Mouse (Mus musculus): ENCODE measurements at regions not wholly inside any gene's neighbourhood (a gene's known extent, or its start where the extent isn't known, plus 50 kb on each side); places are given as distances from the start of the nearest gene placed in this dataset.

- Histone ChIP-seq H3K27me3 (ENCODE audit: control insufficient read depth, insufficient read depth, insufficient read length) (no peaks in the 10 kb centered on the region), H3K36me3 (ENCODE audit: control insufficient read depth, insufficient read depth) (no peaks in the 10 kb centered on the region), H3K79me2 (ENCODE audit: control insufficient read depth, insufficient read depth) (no peaks in the 10 kb centered on the region), H3K4me3 (ENCODE audit: insufficient read depth, poor library complexity, severe bottlenecking) (no peak overlapping the region), H3K79me3 (ENCODE audit: low read depth) (no peaks in the 10 kb centered on the region), H3ac (ENCODE audit: control insufficient read depth, insufficient read length, low read depth) (no peak overlapping the region)
- TF ChIP-seq FOSL1 (IDR thresholded peaks at IDR 0.05; ENCODE audit: insufficient read depth, low read length, poor library complexity, severe bottlenecking): no peak
Observed at GRCm38 (mm10) chr13:113536306-113536705, 82.1 kb downstream of the Snx18 start.

- Histone ChIP-seq H3K79me3 (ENCODE audit: low read depth) (no peaks in the 10 kb centered on the region), H3ac (ENCODE audit: control insufficient read depth, insufficient read length, low read depth) (no peak overlapping the region), H3K36me3 (ENCODE audit: control insufficient read depth, insufficient read depth) (no peaks in the 10 kb centered on the region), H3K4me3 (ENCODE audit: insufficient read depth, poor library complexity, severe bottlenecking) (no peak overlapping the region), H3K27me3 (ENCODE audit: control insufficient read depth, insufficient read depth, insufficient read length) (no peaks in the 10 kb centered on the region), H3K79me2 (ENCODE audit: control insufficient read depth, insufficient read depth) (no peaks in the 10 kb centered on the region)
- TF ChIP-seq MYOD1 (IDR thresholded peaks at IDR 0.05; ENCODE audit: control insufficient read depth, insufficient read length, low read depth): peak; percentile 15
- TF ChIP-seq MAX (IDR thresholded peaks at IDR 0.05): no peak
- peak; percentile 47 for TF ChIP-seq CEBPB (IDR thresholded peaks at IDR 0.05; ENCODE audit: low read depth)
Observed at GRCm38 (mm10) chr13:113534664-113535455, 83.5 kb downstream of the Snx18 start.

GRCm38 (mm10) chr13:113533884-113534445 is 84.4 kb downstream of the Snx18 start:
- no peak for TF ChIP-seq CEBPB (IDR thresholded peaks at IDR 0.05; ENCODE audit: low read depth)
- no peak for TF ChIP-seq CTCF (IDR thresholded peaks at IDR 0.05; ENCODE audit: control insufficient read depth, insufficient read depth, insufficient read length)
- TF ChIP-seq FOSL1 (IDR thresholded peaks at IDR 0.05; ENCODE audit: insufficient read depth, low read length, poor library complexity, severe bottlenecking): no peak
- no peak for TF ChIP-seq MAX (IDR thresholded peaks at IDR 0.05)
- no peak for TF ChIP-seq MYOG (IDR thresholded peaks at IDR 0.05; ENCODE audit: control insufficient read depth, extremely low read depth, insufficient read length)
- TF ChIP-seq MYOD1 (IDR thresholded peaks at IDR 0.05; ENCODE audit: control insufficient read depth, insufficient read length, low read depth): no peak
- no peak for TF ChIP-seq USF1 (IDR thresholded peaks at IDR 0.05; ENCODE audit: low read depth)
- Histone ChIP-seq H3ac (ENCODE audit: control insufficient read depth, insufficient read length, low read depth) (no peak overlapping the region), H3K4me3 (ENCODE audit: insufficient read depth, poor library complexity, severe bottlenecking) (no peak overlapping the region), H3K36me3 (ENCODE audit: control insufficient read depth, insufficient read depth) (no peaks in the 10 kb centered on the region), H3K79me3 (ENCODE audit: low read depth) (no peaks in the 10 kb centered on the region), H3K79me2 (ENCODE audit: control insufficient read depth, insufficient read depth) (no peaks in the 10 kb centered on the region), H3K27me3 (ENCODE audit: control insufficient read depth, insufficient read depth, insufficient read length) (no peaks in the 10 kb centered on the region)

- Histone ChIP-seq H3K79me2 (ENCODE audit: control insufficient read depth, insufficient read depth) (no peaks in the 10 kb centered on the region), H3K79me3 (ENCODE audit: low read depth) (no peaks in the 10 kb centered on the region), H3K4me3 (ENCODE audit: insufficient read depth, poor library complexity, severe bottlenecking) (no peak overlapping the region), H3K27me3 (ENCODE audit: control insufficient read depth, insufficient read depth, insufficient read length) (no peaks in the 10 kb centered on the region), H3K36me3 (ENCODE audit: control insufficient read depth, insufficient read depth) (no peaks in the 10 kb centered on the region), H3ac (ENCODE audit: control insufficient read depth, insufficient read length, low read depth) (no peak overlapping the region)
- TF ChIP-seq USF1 (IDR thresholded peaks at IDR 0.05; ENCODE audit: low read depth): no peak
- TF ChIP-seq CEBPB (IDR thresholded peaks at IDR 0.05; ENCODE audit: low read depth): no peak
- TF ChIP-seq MYOD1 (IDR thresholded peaks at IDR 0.05; ENCODE audit: control insufficient read depth, insufficient read length, low read depth): no peak
- TF ChIP-seq FOSL1 (IDR thresholded peaks at IDR 0.05; ENCODE audit: insufficient read depth, low read length, poor library complexity, severe bottlenecking): no peak
- no peak for TF ChIP-seq MYOG (IDR thresholded peaks at IDR 0.05; ENCODE audit: control insufficient read depth, extremely low read depth, insufficient read length)
- no peak for TF ChIP-seq CTCF (IDR thresholded peaks at IDR 0.05; ENCODE audit: control insufficient read depth, insufficient read depth, insufficient read length)
- no peak for TF ChIP-seq MAX (IDR thresholded peaks at IDR 0.05)
Observed at GRCm38 (mm10) chr13:113526997-113527396, 91.4 kb downstream of the Snx18 start.

- Histone ChIP-seq H3K79me3 (ENCODE audit: low read depth) (no peaks in the 10 kb centered on the region), H3K79me2 (ENCODE audit: control insufficient read depth, insufficient read depth) (no peaks in the 10 kb centered on the region), H3K27me3 (ENCODE audit: control insufficient read depth, insufficient read depth, insufficient read length) (no peaks in the 10 kb centered on the region), H3K36me3 (ENCODE audit: control insufficient read depth, insufficient read depth) (no peaks in the 10 kb centered on the region), H3ac (ENCODE audit: control insufficient read depth, insufficient read length, low read depth) (no peak overlapping the region), H3K4me3 (ENCODE audit: insufficient read depth, poor library complexity, severe bottlenecking) (no peak overlapping the region)
- TF ChIP-seq MYOD1 (IDR thresholded peaks at IDR 0.05; ENCODE audit: control insufficient read depth, insufficient read length, low read depth) (no peak), FOSL1 (IDR thresholded peaks at IDR 0.05; ENCODE audit: insufficient read depth, low read length, poor library complexity, severe bottlenecking) (no peak), MAX (IDR thresholded peaks at IDR 0.05) (no peak), MYOG (IDR thresholded peaks at IDR 0.05; ENCODE audit: control insufficient read depth, extremely low read depth, insufficient read length) (no peak), CEBPB (IDR thresholded peaks at IDR 0.05; ENCODE audit: low read depth) (no peak), USF1 (IDR thresholded peaks at IDR 0.05; ENCODE audit: low read depth) (no peak), CTCF (IDR thresholded peaks at IDR 0.05; ENCODE audit: control insufficient read depth, insufficient read depth, insufficient read length) (no peak)
Observed at GRCm38 (mm10) chr13:113523503-113523902, 94.9 kb downstream of the Snx18 start.

GRCm38 (mm10) chr13:113518144-113518543 is 100.2 kb downstream of the Snx18 start:
- TF ChIP-seq MYOD1 (IDR thresholded peaks at IDR 0.05; ENCODE audit: control insufficient read depth, insufficient read length, low read depth) (peak; percentile 77), FOSL1 (IDR thresholded peaks at IDR 0.05; ENCODE audit: insufficient read depth, low read length, poor library complexity, severe bottlenecking) (no peak)
- Histone ChIP-seq H3K79me3 (ENCODE audit: low read depth) (no peaks in the 10 kb centered on the region), H3K36me3 (ENCODE audit: control insufficient read depth, insufficient read depth) (no peaks in the 10 kb centered on the region), H3K4me3 (ENCODE audit: insufficient read depth, poor library complexity, severe bottlenecking) (no peak overlapping the region), H3K27me3 (ENCODE audit: control insufficient read depth, insufficient read depth, insufficient read length) (no peaks in the 10 kb centered on the region), H3K79me2 (ENCODE audit: control insufficient read depth, insufficient read depth) (no peaks in the 10 kb centered on the region), H3ac (ENCODE audit: control insufficient read depth, insufficient read length, low read depth) (no peak overlapping the region)

Data from C2C12 (cell line).